Mouse (Mus musculus) liver, adult 2 months (tissue): ENCODE results near the gene Sv2a. TPM values are rescaled to one million over a fixed set of nuclear protein-coding genes. Genes with fewer than 3 reads are reported as not detected.

ENCODE experiments used
- DNase-seq: peaks from one replicate; pipeline ENCODE4 v3.0.0-alpha.2; 2011; ENCODE audit warnings: low read depth, low spot score; ENCODE audit errors: extremely low read depth
- H3K27ac ChIP-seq: fragments of 200-500 bp; replicated peaks from 2 replicates; pipeline ENCODE4 v1.5.1; 2012; ENCODE audit warnings: low read depth, mild to moderate bottlenecking, control low read depth, inconsistent platforms, low read length; ENCODE audit not compliant: insufficient read depth
- H3K27me3 ChIP-seq: fragments of 200-500 bp; 2 replicates; pipeline ENCODE4 v1.6.1; 2012; ENCODE audit warnings: mild to moderate bottlenecking, moderate library complexity, low read length, inconsistent platforms; ENCODE audit not compliant: control insufficient read depth, insufficient read depth
- H3K36me3 ChIP-seq: fragments of 200-500 bp; 2 replicates; pipeline ENCODE4 v1.6.1; 2012; ENCODE audit warnings: low read length, inconsistent platforms; ENCODE audit not compliant: control insufficient read depth, insufficient read depth
- H3K4me1 ChIP-seq: fragments of 200-500 bp; 2 replicates; pipeline ENCODE4 v1.6.1; 2011; ENCODE audit warnings: low read length; ENCODE audit not compliant: control insufficient read depth, insufficient read depth
- H3K4me3 ChIP-seq: fragments of 200-500 bp; 2 replicates; pipeline ENCODE4 v1.5.1; 2011; ENCODE audit warnings: low read depth, mild to moderate bottlenecking, control low read depth, low read length, moderate library complexity; ENCODE audit not compliant: insufficient read depth
- H3K79me2 ChIP-seq: fragments of 200-500 bp; 2 replicates; pipeline ENCODE4 v1.6.1; 2012; ENCODE audit warnings: inconsistent platforms, mild to moderate bottlenecking, low read length, moderate library complexity; ENCODE audit not compliant: control insufficient read depth, insufficient read depth
- H3K9ac ChIP-seq: fragments of 200-500 bp; 2 replicates; pipeline ENCODE4 v1.6.1; 2012; ENCODE audit warnings: low read depth, mild to moderate bottlenecking, control low read depth, inconsistent platforms, low read length
- CTCF ChIP-seq: fragments of 200-500 bp; IDR thresholded peaks from 2 replicates; pipeline ENCODE4 v1.5.1; 2011; ENCODE audit warnings: low read depth, low read length, control low read depth
- POLR2A ChIP-seq: fragments of 200-500 bp; IDR thresholded peaks from 2 replicates; pipeline ENCODE4 v1.6.1; 2011; ENCODE audit warnings: low read length, control low read depth; ENCODE audit not compliant: insufficient read depth; ENCODE audit errors: extremely low read depth
- WGBS: fragments of 180-500 bp; shearing (Covaris S2); methylation state at CpG from one replicate; pipeline ENCODE4 v1.1.7; 2018; 5-methylcytosine and 5-hydroxymethylcytosine counted together
- polyA plus RNA-seq: library from polyadenylated mRNA; depleted of rRNA; stranded (reverse); fragments of >200 nt; gene quantifications from 2 replicates; pipeline ENCODE4 v1.2.3, GENCODE M21; 2012
- total RNA-seq: library from RNA; depleted of rRNA; stranded (reverse); fragments of >200 nt; gene quantifications from 2 replicates; pipeline ENCODE4 v1.2.3, GENCODE M21; 2014

Gene Sv2a
- total and polyA plus RNA-seq, 2 experiments: under 0.01 to 0.66 TPM

GRCm38 (mm10) chr3:96151836-96152235, 29.1 kb upstream of the Sv2a start:
- H3K36me3 ChIP-seq: peaks cover 25% of the 10 kb centered on the region
- no peak for DNase-seq

GRCm38 (mm10) chr3:96152611-96153010, 28.3 kb upstream of the Sv2a start:
- no peak for TF ChIP-seq POLR2A
- TF ChIP-seq CTCF: no peak
- Histone ChIP-seq H3K9ac (no peak overlapping the region), H3K27ac (no peak overlapping the region), H3K27me3 (no peaks in the 10 kb centered on the region), H3K4me3 (no peak overlapping the region), H3K79me2 (no peaks in the 10 kb centered on the region), H3K36me3 (peaks cover 25% of the 10 kb centered on the region), H3K4me1 (no peaks in the 10 kb centered on the region; the same call in 1 of the 2 replicates)
- 95% methylated on average over 5 of the region's 5 CpGs for WGBS
- no peak for DNase-seq

More at GRCm38 (mm10) chr3:96151836-96152235, 29.1 kb upstream of the Sv2a start:
- WGBS: 75% methylated on average over 7 of the region's 7 CpGs
- Histone ChIP-seq H3K27me3 (no peaks in the 10 kb centered on the region), H3K79me2 (no peaks in the 10 kb centered on the region), H3K4me1 (no peaks in the 10 kb centered on the region; the same call in 1 of the 2 replicates), H3K27ac (no peak overlapping the region), H3K9ac (no peak overlapping the region), H3K4me3 (no peak overlapping the region)
- no peak for TF ChIP-seq CTCF
- TF ChIP-seq POLR2A: no peak

GRCm38 (mm10) chr3:96155501-96155900, 25.4 kb upstream of the Sv2a start:
- Histone ChIP-seq H3K79me2 (no peaks in the 10 kb centered on the region), H3K4me1 (peaks cover 2% of the 10 kb centered on the region; the same call in 1 of the 2 replicates), H3K36me3 (peaks cover 25% of the 10 kb centered on the region), H3K4me3 (no peak overlapping the region), H3K9ac (no peak overlapping the region), H3K27me3 (no peaks in the 10 kb centered on the region), H3K27ac (no peak overlapping the region)
- no peak for DNase-seq
- TF ChIP-seq POLR2A (no peak), CTCF (no peak)
- 93% methylated on average over 8 of the region's 8 CpGs for WGBS

GRCm38 (mm10) chr3:96159820-96160219, 21.1 kb upstream of the Sv2a start:
- Histone ChIP-seq H3K4me1 (peaks cover 8% of the 10 kb centered on the region), H3K4me3 (no peak overlapping the region), H3K27me3 (no peaks in the 10 kb centered on the region), H3K9ac (no peak overlapping the region), H3K27ac (no peak overlapping the region), H3K36me3 (no peaks in the 10 kb centered on the region), H3K79me2 (no peaks in the 10 kb centered on the region)
- WGBS: 42% methylated on average over 4 of the region's 4 CpGs
- DNase-seq: peak; percentile 18
- TF ChIP-seq CTCF (no peak), POLR2A (no peak)

GRCm38 (mm10) chr3:96160222-96160802, 20.6 kb upstream of the Sv2a start:
- Histone ChIP-seq H3K27ac (no peak overlapping the region), H3K9ac (no peak overlapping the region), H3K4me3 (no peak overlapping the region), H3K27me3 (no peaks in the 10 kb centered on the region), H3K79me2 (no peaks in the 10 kb centered on the region), H3K36me3 (no peaks in the 10 kb centered on the region), H3K4me1 (peaks cover 8% of the 10 kb centered on the region)
- TF ChIP-seq CTCF: no peak
- no peak for TF ChIP-seq POLR2A
- DNase-seq: peak; percentile 36
- 50% methylated on average over 4 of the region's 4 CpGs for WGBS

GRCm38 (mm10) chr3:96160803-96161516, 20.0 kb upstream of the Sv2a start:
- peak; percentile 81 for DNase-seq
- H3K27me3 ChIP-seq: no peaks in the 10 kb centered on the region
- no peaks in the 10 kb centered on the region for H3K79me2 ChIP-seq
- peak overlapping the region; percentile 71 for H3K27ac ChIP-seq
- H3K4me1 ChIP-seq: peaks cover 8% of the 10 kb centered on the region
- H3K36me3 ChIP-seq: no peaks in the 10 kb centered on the region
- H3K9ac ChIP-seq: peak overlapping the region; percentile 67
- peak overlapping the region; percentile 44 for H3K4me3 ChIP-seq
- WGBS: 3% methylated on average over 12 of the region's 12 CpGs
- TF ChIP-seq POLR2A (peak; percentile 45; the same call in 1 of the 2 replicates), CTCF (no peak)
